Mouse (Mus musculus): ENCODE results near the gene Kif11.

Gene Kif11

DNA sequence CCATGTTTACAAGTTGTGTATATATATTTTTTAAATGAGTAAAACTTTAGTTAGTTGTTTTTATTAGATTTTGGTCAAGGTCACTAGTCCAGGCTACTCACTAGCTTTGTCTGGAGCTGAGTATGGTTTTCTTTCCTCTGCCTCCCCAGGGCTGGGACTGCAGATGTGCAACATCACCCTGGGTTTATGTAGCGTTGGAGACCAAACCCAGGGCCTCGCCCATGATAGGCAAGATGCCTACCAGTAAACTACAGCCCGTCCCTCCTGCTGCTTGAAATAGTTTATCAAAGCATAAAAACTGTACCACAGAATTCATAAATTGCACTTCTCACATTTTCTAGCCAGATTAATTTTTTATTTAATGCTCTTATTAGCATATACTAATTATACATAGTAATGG, 73.0 kb downstream of the Kif11 start:
- DNase-seq: no peak

DNA sequence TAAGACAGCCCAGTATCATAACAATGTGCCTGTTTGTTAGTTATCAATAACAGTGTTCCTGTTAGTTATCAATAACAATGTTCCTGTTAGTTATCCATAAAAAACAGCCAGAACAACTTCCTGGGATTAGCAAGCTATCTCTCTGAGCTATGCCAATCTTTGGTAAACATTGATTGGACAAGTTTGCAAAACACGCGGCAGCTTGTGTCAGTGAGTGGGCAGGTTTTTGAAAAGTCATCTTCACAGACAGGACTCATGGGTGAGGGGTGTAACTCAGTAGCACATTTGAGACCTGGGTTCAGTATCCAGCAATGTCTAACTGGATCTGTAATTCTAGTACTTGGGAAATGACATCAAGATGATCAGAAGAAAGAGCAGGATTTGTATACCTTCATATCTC, 79.3 kb downstream of the Kif11 start:
- no peak for DNase-seq

DNA sequence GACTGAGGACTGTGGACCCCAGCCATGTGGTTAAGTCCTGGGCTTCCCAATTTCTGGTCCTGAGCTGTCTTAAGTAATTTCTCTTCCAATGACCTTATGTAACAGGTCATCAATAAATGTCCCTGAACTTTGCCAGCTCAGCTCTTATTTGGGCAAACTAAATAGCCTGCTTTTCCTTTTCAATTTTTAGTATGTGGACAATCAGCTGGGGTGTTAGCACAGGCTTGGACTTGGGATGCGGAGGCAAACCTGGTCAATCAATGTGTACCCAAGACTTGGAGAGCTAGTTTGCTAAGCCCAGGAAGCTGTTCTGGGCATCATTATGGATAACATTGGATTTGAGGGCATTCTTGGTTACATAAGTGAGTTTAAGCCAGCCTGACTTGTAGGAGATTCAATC, 79.8 kb downstream of the Kif11 start:
- DNase-seq: no peak

DNA sequence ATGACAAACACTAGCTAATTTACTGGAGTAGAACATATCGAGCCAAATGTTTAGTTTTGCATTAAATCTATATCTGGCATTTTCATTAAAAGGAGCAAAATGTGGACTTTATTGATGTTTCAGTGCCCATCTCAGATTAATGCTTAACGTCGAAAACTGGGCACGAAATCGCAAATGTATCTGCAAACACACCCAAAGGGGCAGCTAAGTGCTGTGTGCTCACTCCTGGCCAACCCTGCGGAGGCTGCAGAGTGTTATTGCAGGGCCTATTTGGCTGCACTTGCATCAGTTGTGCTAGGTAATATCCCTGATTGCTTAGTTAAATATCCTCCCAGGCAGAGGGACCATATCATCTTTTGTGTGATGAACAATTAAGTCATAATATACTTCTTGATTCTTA, 81.8 kb downstream of the Kif11 start:
- DNase-seq: no peak

DNA sequence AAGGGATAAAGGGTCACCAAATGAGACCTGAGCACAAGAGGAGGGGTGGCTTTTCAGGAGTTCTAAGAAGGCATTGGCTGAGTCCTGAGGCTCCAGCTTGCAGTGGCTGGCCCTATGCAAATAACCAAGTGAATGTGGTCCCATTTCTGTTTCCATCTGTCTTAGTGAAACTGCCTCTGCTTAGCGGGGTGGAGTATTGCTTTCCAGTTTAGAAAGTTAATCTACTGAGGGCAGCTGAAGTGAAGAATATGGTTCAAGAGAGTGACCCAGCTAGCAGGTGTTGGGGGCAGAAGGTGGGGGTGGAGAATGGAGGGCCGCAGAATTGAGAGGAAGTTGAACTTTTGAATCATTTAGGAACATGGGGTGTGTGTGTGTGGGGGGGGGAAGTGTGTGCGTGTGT, 90.2 kb downstream of the Kif11 start:
- no peak for DNase-seq

DNA sequence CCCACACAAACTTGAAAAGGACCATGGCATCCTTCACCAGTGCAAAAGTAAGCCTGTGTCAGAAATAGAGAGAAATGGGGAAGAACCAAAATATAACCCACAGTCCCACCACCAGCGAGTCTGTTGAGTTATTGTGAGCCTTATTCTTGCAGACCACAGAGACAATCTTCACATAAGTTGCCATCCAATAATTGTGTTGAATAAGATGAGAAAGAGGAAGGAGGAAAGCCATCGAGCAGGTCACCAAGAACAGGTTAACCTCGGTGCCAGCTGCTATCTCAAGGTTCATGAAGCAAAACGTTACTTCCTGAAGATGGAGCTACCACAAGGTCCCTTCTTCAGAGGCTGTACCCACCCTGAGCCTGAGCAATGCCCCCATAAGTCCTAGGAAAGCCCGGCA, 90.8 kb downstream of the Kif11 start:
- no peak for DNase-seq

DNA sequence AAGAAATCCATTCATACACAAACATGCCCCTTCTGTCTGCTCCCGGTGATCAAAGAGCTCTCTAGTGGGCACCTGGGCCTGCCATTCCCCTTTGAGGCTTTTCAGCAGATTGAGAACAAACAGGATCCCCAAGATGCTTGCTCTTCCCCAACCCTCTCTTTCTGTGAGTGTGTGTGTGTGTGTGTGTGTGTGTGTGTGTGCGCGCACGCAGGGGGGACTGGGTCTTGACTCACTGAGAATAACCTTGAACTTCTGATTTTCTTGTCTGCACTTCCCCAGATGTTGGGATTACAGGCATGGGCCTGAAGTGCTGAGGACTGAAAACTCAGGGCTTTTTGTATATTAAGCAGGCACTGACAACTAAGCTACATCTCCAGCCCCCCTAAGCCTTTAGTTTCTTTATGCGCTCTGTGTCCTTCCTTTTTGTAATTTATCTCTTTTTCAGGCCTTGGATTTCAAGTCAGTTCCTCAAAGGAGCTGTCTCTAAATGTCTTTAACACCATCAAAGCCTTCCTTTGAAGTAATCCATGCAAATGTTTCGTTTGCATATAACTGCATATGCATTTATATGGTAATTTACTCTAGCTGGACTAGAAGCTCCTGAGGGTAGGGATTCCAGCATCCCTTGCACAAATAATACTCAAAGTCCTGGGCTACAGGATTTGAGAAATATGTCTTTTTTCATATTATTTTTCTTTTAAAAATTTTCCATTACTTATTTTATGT, 92.8 kb downstream of the Kif11 start:
- no peak for DNase-seq
